Mouse (Mus musculus) heart, postnatal 4 days (tissue): Measurements from ENCODE around the gene Ccr1l1. TPM values are rescaled to one million over a fixed set of nuclear protein-coding genes. Genes with fewer than 3 reads are reported as not detected.

Experiments
- DNase-seq: peaks from one replicate; pipeline ENCODE4 v3.0.0; 2021
- total RNA-seq, 2 experiments: library from RNA; stranded (reverse); gene quantifications; 2 replicates each; pipeline ENCODE4 v1.2.3; 2021

The Ccr1l1 gene
- total RNA-seq, 2 experiments from 2014 or later = not detected

GRCm38 (mm10) chr9:123928118-123928758 is 50.0 kb downstream of the Ccr1l1 start:
- DNase-seq = no peak

- DNase-seq = no peak
Observed at GRCm38 (mm10) chr9:123927281-123927960, 50.8 kb downstream of the Ccr1l1 start.

Other genes with a start within 250 kb of the Ccr1l1 start
- not detected for gene Cxcr6, start 171.9 kb downstream of the Ccr1l1 start, total RNA-seq
- gene Fyco1, start 126.5 kb downstream of the Ccr1l1 start, total RNA-seq = 100 to 1,000 TPM; 156 to 161 TPM
- gene Xcr1, start 116.4 kb downstream of the Ccr1l1 start, total RNA-seq = not detected
- under 1 TPM; 0.77 to 0.79 TPM for gene Ccr1, start 9.7 kb downstream of the Ccr1l1 start, total RNA-seq
- gene Ccr3, start 43.6 kb upstream of the Ccr1l1 start, total RNA-seq = not detected
- gene Ccr2, start 123.5 kb upstream of the Ccr1l1 start, total RNA-seq = under 1 TPM; 0.70 to 0.74 TPM
- gene Ccr5, start 143.1 kb upstream of the Ccr1l1 start, total RNA-seq = 1 to 10 TPM; 1.0 to 1.3 TPM